Mouse (Mus musculus) heart, embryonic 16.5 days (tissue): ENCODE results near the gene 4930579F01Rik. TPM values are rescaled to one million over a fixed set of nuclear protein-coding genes. Genes with fewer than 3 reads are reported as not detected.

Experiments
- polyA plus RNA-seq: library from polyadenylated mRNA; unstranded; fragments of >200 nt; fragmentation: Nextera tagmentation; extraction: Ambion mirVana; gene quantifications from 2 replicates; pipeline ENCODE4 v1.2.1, GENCODE M21; 2015

The 4930579F01Rik gene
- polyA plus RNA-seq, 1 experiment from 2014 or later = not detected

Other genes starting within 250 kb of the 4930579F01Rik start
- gene Dapp1, start 212.3 kb downstream of the 4930579F01Rik start, polyA plus RNA-seq = 17.3 and 22.8 TPM in 2 replicates
- gene 1110002E22Rik, start 128.8 kb downstream of the 4930579F01Rik start, polyA plus RNA-seq = 18.7 and 19.1 TPM in 2 replicates
- gene Gm5105, start 126.4 kb downstream of the 4930579F01Rik start, polyA plus RNA-seq = 0.36 and 0.45 TPM in 2 replicates
- gene Trmt10a, start 50.4 kb downstream of the 4930579F01Rik start, polyA plus RNA-seq = 5.2 and 7.0 TPM in 2 replicates
- gene Mttp, start 48.9 kb downstream of the 4930579F01Rik start, polyA plus RNA-seq = 6.5 and 7.9 TPM in 2 replicates
- gene Adh7, start 23.9 kb upstream of the 4930579F01Rik start, polyA plus RNA-seq = 0.30 TPM in 2 replicates
- gene Adh1, start 67.2 kb upstream of the 4930579F01Rik start, polyA plus RNA-seq = 14.0 and 91.8 TPM in 2 replicates
- not detected in 2 replicates for gene Adh6a, start 119.5 kb upstream of the 4930579F01Rik start, polyA plus RNA-seq
- 1.7 and 3.6 TPM in 2 replicates for gene Adh6b, start 147.9 kb upstream of the 4930579F01Rik start, polyA plus RNA-seq
- not detected in 2 replicates for gene Adh4, start 221.6 kb upstream of the 4930579F01Rik start, polyA plus RNA-seq
- gene Adh5, start 249.3 kb upstream of the 4930579F01Rik start, polyA plus RNA-seq = 172 and 191 TPM in 2 replicates